Mouse (Mus musculus) liver, embryonic 11.5 days (tissue): Measurements from ENCODE around the gene Gxylt2. TPM values are rescaled to one million over a fixed set of nuclear protein-coding genes. Genes with fewer than 3 reads are reported as not detected.

Experiments used
- ATAC-seq: fragments of 200-750 bp; cut with Nextera tagmentation; replicated peaks from 2 replicates; pipeline ENCODE4 v1.8.0; 2017; ENCODE audit warnings: moderate number of reproducible peaks, mild to moderate bottlenecking, moderate TSS enrichment, moderate library complexity; ENCODE audit not compliant: low FRiP score
- DNase-seq: peaks from one replicate; pipeline ENCODE4 v3.0.0-alpha.2; 2017; ENCODE audit warnings: low spot score
- H3K27ac ChIP-seq: fragments of 300-500 bp; sonication (generic); 2 replicates; pipeline ENCODE4 v1.5.1; 2014; ENCODE audit warnings: mild to moderate bottlenecking, low read depth, low read length, control low read depth
- H3K27me3 ChIP-seq: fragments of 300-500 bp; sonication (generic); replicated peaks from 2 replicates; pipeline ENCODE4 v1.6.1; 2014; ENCODE audit warnings: low read length, mixed read lengths; ENCODE audit not compliant: control insufficient read depth, insufficient read depth
- H3K36me3 ChIP-seq: fragments of 300-500 bp; sonication (generic); 2 replicates; pipeline ENCODE4 v1.6.1; 2014; ENCODE audit warnings: mild to moderate bottlenecking, low read length, moderate library complexity, mixed read lengths; ENCODE audit not compliant: control insufficient read depth, insufficient read depth
- H3K4me1 ChIP-seq: fragments of 300-500 bp; sonication (generic); replicated peaks from 2 replicates; pipeline ENCODE4 v1.6.1; 2014; ENCODE audit warnings: low read length, mixed read lengths; ENCODE audit not compliant: control insufficient read depth, insufficient read depth
- H3K4me2 ChIP-seq: fragments of 300-500 bp; sonication (generic); 2 replicates; pipeline ENCODE4 v1.6.1; 2014; ENCODE audit warnings: mild to moderate bottlenecking, control low read depth, moderate library complexity
- H3K4me3 ChIP-seq: fragments of 300-500 bp; sonication (generic); 2 replicates; pipeline ENCODE4 v1.5.1; 2014; ENCODE audit warnings: low read depth, low read length, control low read depth
- H3K9ac ChIP-seq: fragments of 300-500 bp; sonication (generic); 2 replicates; pipeline ENCODE4 v1.6.1; 2014; ENCODE audit warnings: low read depth, low read length, control low read depth
- H3K9me3 ChIP-seq: fragments of 300-500 bp; sonication (generic); 2 replicates; pipeline ENCODE4 v1.6.1; 2016; ENCODE audit warnings: low read length, inconsistent platforms, mixed read lengths; ENCODE audit not compliant: control insufficient read depth
- WGBS: fragments of 180-500 bp; shearing (Covaris S2); extraction: QIAGEN DNeasy Blood & Tissue Kit; methylation state at CpG from one replicate; pipeline ENCODE4 v1.1.7; 2014; 5-methylcytosine and 5-hydroxymethylcytosine counted together
- polyA plus RNA-seq: library from polyadenylated mRNA; unstranded; fragments of >200 nt; fragmentation: Nextera tagmentation; extraction: Ambion mirVana; gene quantifications from 2 replicates; pipeline ENCODE4 v1.2.1, GENCODE M21; 2014

The Gxylt2 gene
- polyA plus RNA-seq: 0.84 and 0.96 TPM in 2 replicates

DNA sequence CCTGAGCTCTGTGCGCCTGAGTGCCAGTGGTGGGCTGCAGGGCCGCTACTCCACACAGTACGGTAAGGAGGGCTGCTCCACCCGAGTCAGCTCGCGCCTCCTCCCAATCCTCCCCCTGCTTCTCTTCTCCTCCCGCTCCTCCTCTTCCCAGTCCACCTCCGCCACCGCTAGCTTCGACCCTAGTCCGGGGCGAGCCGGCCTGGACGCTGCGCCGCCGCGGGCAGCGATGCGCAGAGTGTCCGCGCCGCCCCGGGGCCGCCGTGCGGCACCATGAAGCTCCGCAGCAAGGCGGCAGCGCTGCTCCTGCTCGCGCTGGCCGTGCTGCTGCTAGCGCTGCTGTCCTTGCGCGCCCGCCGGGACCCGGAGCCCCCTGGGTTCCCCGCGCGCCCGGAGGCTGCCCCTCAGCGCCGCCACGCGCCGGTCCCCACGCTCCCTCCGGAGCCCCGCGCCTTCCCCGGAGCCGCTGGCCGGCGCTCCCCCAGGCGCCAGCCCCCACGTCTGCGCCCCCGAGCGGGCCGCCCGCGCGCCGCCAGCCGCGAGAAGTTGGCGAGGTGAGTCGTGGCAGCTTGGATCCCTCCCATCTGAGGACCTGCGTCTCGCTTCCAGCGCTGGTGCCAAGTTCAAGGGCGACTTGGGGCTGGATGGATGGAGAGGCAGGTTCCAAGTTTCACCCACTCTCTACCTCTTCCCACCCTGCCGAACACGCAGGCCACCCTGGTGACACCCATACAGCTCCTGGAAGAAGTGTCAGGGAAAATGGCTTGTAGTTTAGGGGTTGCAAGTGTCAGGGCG is at the start of gene Gxylt2:
Gene Gxylt2, plus strand, starts transcription at position 161 of the 792 bp plus-strand sequence.
- Histone ChIP-seq H3K4me3 (peak within 1 kb of the TSS; percentile 61), H3K4me1 (no peaks in the 10 kb centered on the region), H3K9me3 (no peaks in the 10 kb centered on the region), H3K9ac (peak within 1 kb of the TSS; percentile 59), H3K36me3 (no peaks in the 10 kb centered on the region), H3K27me3 (peaks cover 39% of the 10 kb centered on the region), H3K27ac (no peak within 1 kb of the TSS), H3K4me2 (peak within 1 kb of the TSS; percentile 85)
- ATAC-seq (peak; percentile 62), DNase-seq (peak; percentile 58)
- under 1% methylated on average over 70 of the region's 77 CpGs for WGBS

DNA sequence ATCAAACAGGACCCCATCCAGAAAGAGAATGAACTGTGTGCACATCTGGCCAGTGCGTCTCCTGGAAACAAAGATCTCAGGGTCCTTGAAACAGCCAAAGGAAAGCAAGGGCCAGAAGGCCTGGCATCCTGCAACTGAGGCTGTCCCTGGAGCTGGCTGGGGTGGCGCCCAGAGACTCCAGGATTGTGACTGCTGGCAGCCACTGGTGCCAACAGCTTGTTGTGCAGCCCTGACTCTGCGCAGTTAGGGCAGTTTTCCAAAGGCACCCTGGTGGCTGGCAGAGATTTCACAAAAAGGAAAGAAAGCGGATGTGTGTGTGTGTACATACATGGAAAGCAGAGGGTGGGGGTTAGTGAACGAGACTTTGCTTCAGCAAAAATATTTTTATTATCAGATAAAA is 44.1 kb upstream of the Gxylt2 start:
- Histone ChIP-seq H3K27ac (no peak overlapping the region), H3K9me3 (no peaks in the 10 kb centered on the region), H3K4me2 (no peak overlapping the region), H3K4me3 (no peak overlapping the region), H3K27me3 (no peaks in the 10 kb centered on the region), H3K4me1 (no peaks in the 10 kb centered on the region), H3K9ac (no peak overlapping the region), H3K36me3 (0 out of 2 replicates have a peak, but pooled peaks cover 4% of the 10 kb centered on the region)
- ATAC-seq (no peak), DNase-seq (no peak)
- 93% methylated on average over 5 of the region's 5 CpGs for WGBS

DNA sequence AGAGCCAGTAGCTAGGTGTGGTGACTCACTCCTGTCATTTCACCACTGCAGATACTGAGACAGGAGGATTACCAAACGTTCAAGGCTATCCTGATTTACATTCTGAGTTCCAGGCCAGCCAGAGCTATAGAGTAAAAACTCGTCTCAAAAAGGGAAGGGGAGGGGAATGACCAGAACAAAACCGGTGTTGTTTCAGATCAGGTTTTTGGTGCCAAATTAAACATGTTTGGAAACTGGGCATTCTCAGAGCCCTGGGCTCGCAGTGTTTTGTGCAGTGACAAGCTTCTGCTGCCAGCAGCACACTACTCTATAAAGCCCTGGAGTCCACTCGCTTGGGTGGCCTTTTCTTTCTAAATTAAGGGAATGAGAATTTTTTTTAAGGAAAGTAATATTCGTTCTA is 42.3 kb upstream of the Gxylt2 start:
- WGBS: 78% methylated on average over 6 of the region's 6 CpGs
- ATAC-seq (no peak), DNase-seq (no peak)
- H3K4me3 ChIP-seq: no peak overlapping the region
- H3K4me2 ChIP-seq: no peak overlapping the region
- H3K9ac ChIP-seq: no peak overlapping the region
- H3K27ac ChIP-seq: no peak overlapping the region
- no peaks in the 10 kb centered on the region for H3K4me1 ChIP-seq
- H3K36me3 ChIP-seq: 0 out of 2 replicates have a peak, but pooled peaks cover 4% of the 10 kb centered on the region
- no peaks in the 10 kb centered on the region for H3K27me3 ChIP-seq
- no peaks in the 10 kb centered on the region for H3K9me3 ChIP-seq

DNA sequence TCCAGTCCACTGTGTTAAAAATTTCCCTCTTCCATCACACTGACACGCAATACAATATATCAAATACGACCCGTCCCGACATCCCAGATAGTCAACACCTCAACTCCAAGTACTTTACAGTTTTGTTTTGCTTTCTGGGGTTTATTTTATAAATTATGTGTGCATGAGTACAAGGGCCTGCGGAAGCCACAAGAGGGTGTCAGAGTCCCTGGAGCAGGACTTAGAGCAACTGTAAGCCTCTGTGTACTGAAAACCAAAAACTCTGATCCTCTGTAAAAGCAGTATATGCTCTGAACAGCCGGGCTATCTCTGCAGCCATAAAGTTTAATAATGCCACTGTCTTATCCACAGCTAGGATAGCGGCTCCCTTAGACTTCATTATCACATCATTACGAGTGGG is 36.9 kb upstream of the Gxylt2 start:
- Histone ChIP-seq H3K4me1 (peaks cover 12% of the 10 kb centered on the region), H3K36me3 (0 out of 2 replicates have a peak, but pooled peaks cover 2% of the 10 kb centered on the region), H3K4me3 (no peak overlapping the region), H3K9me3 (no peaks in the 10 kb centered on the region), H3K4me2 (no peak overlapping the region), H3K27ac (no peak overlapping the region), H3K9ac (no peak overlapping the region), H3K27me3 (no peaks in the 10 kb centered on the region)
- ATAC-seq (no peak), DNase-seq (no peak)
- 90% methylated on average over 8 of the region's 8 CpGs for WGBS

DNA sequence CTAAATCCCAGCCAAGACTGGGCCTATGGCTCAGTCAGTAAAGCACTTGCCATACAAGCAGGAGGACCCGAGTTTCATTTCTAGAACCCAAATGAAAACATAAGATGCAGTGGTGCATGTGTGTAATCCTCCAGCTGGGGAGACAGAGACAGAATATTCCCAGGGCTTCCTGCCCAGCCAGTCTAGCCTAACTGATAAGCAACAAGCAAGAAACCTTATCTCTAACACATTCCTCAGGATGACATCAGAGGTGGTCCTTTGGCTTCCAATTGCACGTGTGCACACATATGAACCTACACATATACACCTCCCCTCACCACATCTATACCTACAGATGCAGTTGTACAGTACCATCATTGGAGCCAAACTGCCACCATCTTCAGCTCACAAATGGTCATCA is 35.7 kb upstream of the Gxylt2 start:
- H3K9me3 ChIP-seq: no peaks in the 10 kb centered on the region
- H3K4me1 ChIP-seq: peaks cover 12% of the 10 kb centered on the region
- no peak overlapping the region for H3K4me2 ChIP-seq
- H3K9ac ChIP-seq: no peak overlapping the region
- H3K27ac ChIP-seq: no peak overlapping the region
- WGBS: 48% methylated on average over 2 of the region's 2 CpGs
- 0 out of 2 replicates have a peak, but pooled peaks cover 2% of the 10 kb centered on the region for H3K36me3 ChIP-seq
- no peak overlapping the region for H3K4me3 ChIP-seq
- no peak for DNase-seq
- ATAC-seq: no peak
- no peaks in the 10 kb centered on the region for H3K27me3 ChIP-seq

DNA sequence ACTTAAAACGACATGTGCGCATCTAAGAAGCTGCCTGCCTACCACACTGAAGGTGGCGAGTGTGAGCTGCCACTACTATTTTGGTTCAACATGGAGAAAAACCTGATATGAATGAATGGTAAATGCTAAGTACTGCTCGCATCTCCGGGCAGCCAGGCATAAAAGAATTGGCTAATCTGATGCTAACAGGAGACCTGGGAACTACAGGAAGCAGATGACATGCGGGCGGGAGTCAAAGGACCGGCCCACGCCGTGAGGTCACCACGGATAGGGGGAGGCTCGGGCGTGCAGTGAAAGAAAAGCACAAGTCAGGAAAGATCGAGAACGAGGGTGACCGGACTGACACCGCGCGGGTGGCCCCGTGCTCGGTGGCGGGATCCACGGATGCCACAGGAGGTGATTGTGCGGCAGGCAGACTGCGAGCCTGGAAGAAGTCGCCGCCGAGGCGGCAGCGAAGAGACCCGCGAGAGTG is 34.1 kb upstream of the Gxylt2 start:
- peak overlapping the region; percentile 92 for H3K4me3 ChIP-seq
- under 1% methylated on average over 32 of the region's 32 CpGs for WGBS
- ATAC-seq (peak; percentile 86), DNase-seq (peak; percentile 66)
- H3K27ac ChIP-seq: peak overlapping the region; percentile 80
- no peaks in the 10 kb centered on the region for H3K27me3 ChIP-seq
- H3K4me1 ChIP-seq: peaks cover 12% of the 10 kb centered on the region
- H3K9me3 ChIP-seq: no peaks in the 10 kb centered on the region
- peak overlapping the region; percentile 90 for H3K9ac ChIP-seq
- H3K4me2 ChIP-seq: peak overlapping the region; percentile 86
- no peaks in the 10 kb centered on the region for H3K36me3 ChIP-seq

DNA sequence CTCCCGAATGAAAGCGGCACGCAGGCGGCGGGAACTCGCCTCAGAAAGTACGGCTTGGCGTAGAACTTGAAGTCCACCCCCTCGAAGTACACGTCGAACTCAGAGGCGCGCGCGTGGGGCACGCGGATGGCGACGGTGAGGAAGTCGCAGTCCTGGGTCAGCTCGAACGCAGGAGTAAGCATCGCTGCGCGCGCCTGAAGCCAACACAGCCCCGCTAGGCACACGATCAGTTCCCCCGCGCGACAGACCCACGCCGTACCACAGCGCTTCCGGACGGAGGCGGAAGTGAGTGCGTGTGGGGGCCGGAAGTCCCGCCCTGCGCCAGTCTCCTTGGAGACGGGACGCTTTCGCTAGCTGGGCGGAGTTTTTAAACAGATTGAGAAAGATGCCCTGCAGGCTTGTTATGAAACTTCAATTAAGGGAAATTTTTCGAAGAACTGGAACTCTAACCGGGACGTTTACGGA is 33.6 kb upstream of the Gxylt2 start, which contains the start of gene Shq1:
Gene Shq1, minus strand, starts transcription at position 278 of the 465 bp plus-strand sequence.
- Histone ChIP-seq H3K4me3 (peak within 1 kb of the TSS; percentile 92), H3K4me2 (peak within 1 kb of the TSS; percentile 86), H3K36me3 (no peaks in the 10 kb centered on the region), H3K9me3 (no peaks in the 10 kb centered on the region), H3K4me1 (peaks cover 12% of the 10 kb centered on the region), H3K27me3 (no peaks in the 10 kb centered on the region), H3K9ac (peak within 1 kb of the TSS; percentile 90), H3K27ac (peak within 1 kb of the TSS; percentile 80)
- ATAC-seq: peak; percentile 89
- WGBS: under 1% methylated on average over 49 of the region's 49 CpGs
- DNase-seq: peak; percentile 84

DNA sequence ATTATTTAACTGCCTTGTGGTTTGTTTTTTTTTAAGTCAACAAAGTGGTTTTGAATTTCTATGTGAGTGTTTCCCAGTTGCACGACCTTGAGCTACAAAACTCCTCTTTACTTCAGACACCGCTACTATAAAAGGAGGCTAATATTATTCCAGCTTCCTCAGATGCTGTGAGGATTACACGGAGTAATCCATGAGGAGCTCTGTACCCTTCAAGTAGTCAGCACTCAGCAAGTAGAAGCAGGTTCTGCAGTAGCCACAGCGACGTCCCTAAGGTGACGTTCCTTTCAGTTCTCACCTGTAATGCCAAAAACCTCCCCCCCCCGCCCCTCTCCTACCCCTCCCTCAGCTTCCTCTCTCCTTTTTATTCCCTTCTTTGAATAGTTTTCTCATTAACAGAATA is 33.1 kb upstream of the Gxylt2 start:
- Histone ChIP-seq H3K36me3 (no peaks in the 10 kb centered on the region), H3K4me3 (peak overlapping the region; percentile 92; the same call in 1 of the 2 replicates), H3K4me1 (peaks cover 12% of the 10 kb centered on the region), H3K4me2 (peak overlapping the region; percentile 86), H3K9ac (0 out of 2 replicates have a peak overlapping the region, but pooled peaks have one; percentile 9), H3K27ac (no peak overlapping the region), H3K27me3 (no peaks in the 10 kb centered on the region), H3K9me3 (no peaks in the 10 kb centered on the region)
- ATAC-seq (no peak), DNase-seq (no peak)
- 11% methylated on average over 7 of the region's 7 CpGs for WGBS
